Mouse (Mus musculus) cerebellum, postnatal 25 days (tissue): Measurements from ENCODE around the gene Ccdc85b.
A peak's percentile ranks its signal among the peaks of the same experiment; 100 is the strongest.

ENCODE experiments used
- DNase-seq, 2 experiments: peaks; one replicate each; pipeline ENCODE4 v3.0.0; 2021; ENCODE audit warnings: mixed read lengths in 2 of 2

The Ccdc85b gene

GRCm38 (mm10) chr19:5455037-5455436 is 2.7 kb downstream of the Ccdc85b start:
- DNase-seq = no peak

- DNase-seq = no peak
Measured at GRCm38 (mm10) chr19:5451766-5452165, 5.9 kb downstream of the Ccdc85b start.

GRCm38 (mm10) chr19:5449673-5450072 is 8.0 kb downstream of the Ccdc85b start:
- no peak for DNase-seq

GRCm38 (mm10) chr19:5448354-5449150 is 9.1 kb downstream of the Ccdc85b start:
- DNase-seq = no peak

- peak; percentile 61 to 78 for DNase-seq
Measured at GRCm38 (mm10) chr19:5447515-5448353, 10.0 kb downstream of the Ccdc85b start, which contains the start of gene Fosl1. Fosl1 (plus strand) TSS chr19:5447547.

- no peak for DNase-seq
Measured at GRCm38 (mm10) chr19:5445747-5446146, 11.9 kb downstream of the Ccdc85b start.

GRCm38 (mm10) chr19:5444954-5445353 is 12.7 kb downstream of the Ccdc85b start:
- DNase-seq = no peak

GRCm38 (mm10) chr19:5444371-5444908 is 13.3 kb downstream of the Ccdc85b start:
- DNase-seq = no peak

- DNase-seq = no peak
Measured at GRCm38 (mm10) chr19:5433951-5434350, 23.7 kb downstream of the Ccdc85b start.

- DNase-seq = peak; percentile 40 to 60
Measured at GRCm38 (mm10) chr19:5432992-5433852, 24.5 kb downstream of the Ccdc85b start.

- peak in 1 of 2 experiments; percentile 6 for DNase-seq
Measured at GRCm38 (mm10) chr19:5431911-5432464, 25.7 kb downstream of the Ccdc85b start.

- DNase-seq = peak in 1 of 2 experiments; percentile 16
Measured at GRCm38 (mm10) chr19:5430408-5430807, 27.3 kb downstream of the Ccdc85b start.

- DNase-seq = peak; percentile 79 to 85
Measured at GRCm38 (mm10) chr19:5429806-5430205, 27.9 kb downstream of the Ccdc85b start.

- peak in 1 of 2 experiments; percentile 9 for DNase-seq
Measured at GRCm38 (mm10) chr19:5429219-5429618, 28.5 kb downstream of the Ccdc85b start.

GRCm38 (mm10) chr19:5428083-5428482 is 29.6 kb downstream of the Ccdc85b start:
- peak; percentile 24 to 48 for DNase-seq

- peak in 1 of 2 experiments; percentile 10 for DNase-seq
Measured at GRCm38 (mm10) chr19:5426640-5427290, 30.9 kb downstream of the Ccdc85b start.

- DNase-seq = peak; percentile 33 to 47
Measured at GRCm38 (mm10) chr19:5425906-5426565, 31.7 kb downstream of the Ccdc85b start.

GRCm38 (mm10) chr19:5424782-5425741 is 32.6 kb downstream of the Ccdc85b start, which contains the start of the genes Drap1 and AI837181:
Drap1 (minus strand) TSS chr19:5424979.
AI837181 (plus strand) TSS chr19:5425144.
- DNase-seq = peak; percentile 94 to 98

GRCm38 (mm10) chr19:5424092-5424781 is 33.5 kb downstream of the Ccdc85b start:
- peak in 1 of 2 experiments; percentile 87 for DNase-seq
